ENCODE assay signal across 21 mouse cellular contexts in the genomic region with DNA sequence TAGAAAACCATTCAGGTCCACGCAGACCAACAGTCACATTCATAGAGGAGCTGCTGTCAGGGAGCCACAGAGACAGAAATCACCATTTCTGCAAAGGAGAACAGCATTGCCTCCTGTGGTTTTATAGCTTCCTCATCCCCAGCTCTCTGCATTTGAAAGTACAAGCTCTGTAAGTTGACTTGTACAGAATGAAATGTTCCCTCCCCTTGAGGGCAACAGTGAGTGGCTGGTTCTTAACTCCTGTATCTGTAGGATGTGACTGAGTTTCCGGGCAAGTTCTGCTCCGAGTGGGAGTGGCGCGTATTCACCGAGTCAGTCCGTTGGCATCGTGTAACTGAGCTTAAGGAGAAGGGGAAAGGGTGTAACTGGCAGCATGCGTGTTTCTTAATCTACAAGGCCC.
A peak's percentile ranks its signal among the peaks of the same experiment; 100 is the strongest.
DNase-seq lines count a peak whose midpoint lies in the region; ATAC-seq and TF ChIP-seq lines count a peak whose summit lies in the region.
"Had no signal": no experiment of that assay in that cellular context is flagged by ENCODE, and none has a peak within 500 bp of the region (broad histone marks: within the 10 kb centered on the region; RNA-seq: fewer than 3 reads in every experiment).

No protein-coding gene starts in this region.

- no peak overlapping the region for H3K4me3 ChIP-seq in lung, postnatal 0 days (ENCODE audit: low read depth, low read length)
- H3K4me3 ChIP-seq: forebrain, embryonic 15.5 days; hindbrain, embryonic 15.5 days; kidney, embryonic 15.5 days; midbrain, embryonic 15.5 days had no signal

- TF ChIP-seq CTCF in lung, postnatal 0 days (IDR thresholded peaks at IDR 0.05): no peak

- no peaks in the 10 kb centered on the region for H3K27me3 ChIP-seq in lung, postnatal 0 days (replicated peaks; ENCODE audit: insufficient read depth, low read length)
- H3K27me3 ChIP-seq: forebrain, embryonic 15.5 days; hindbrain, embryonic 15.5 days; kidney, embryonic 15.5 days; midbrain, embryonic 15.5 days had no signal

- H3K4me2 ChIP-seq in lung, postnatal 0 days (replicated peaks; ENCODE audit: low read depth, low read length): no peak overlapping the region
- H3K4me2 ChIP-seq: forebrain, embryonic 15.5 days; heart, embryonic 11.5 days; hindbrain, embryonic 15.5 days; kidney, embryonic 15.5 days; midbrain, embryonic 15.5 days had no signal

- DNase-seq in lung, postnatal 0 days (ENCODE audit: low spot score): peak; percentile 21
- no peak for DNase-seq in lung, postnatal 14 days
- DNase-seq in R1 (ENCODE audit: low read depth, low spot score): peak; percentile 83
- DNase-seq in monocyte, adult 2 months (ENCODE audit: low read depth in 1 of 2, low spot score in 2 of 2): peak; percentile 40 to 47
- DNase-seq in layer of hippocampus, adult 11-12 months (ENCODE audit: low spot score): no peak
- no peak for DNase-seq in left cerebral cortex, postnatal 25 days (ENCODE audit: low spot score in 2 of 2)
- no peak for DNase-seq in gastrocnemius, adult 18-20 months (ENCODE audit: low spot score)
- DNase-seq: adrenal gland, adult 2 months; cerebellum, adult 11-12 months; cerebellum, postnatal 14 days; embryo, embryonic 11 days; heart, postnatal 10 days; right cerebral cortex, postnatal 25 days had no signal

- H3K36me3 ChIP-seq in lung, postnatal 0 days (ENCODE audit: insufficient read depth, low read length): no peaks in the 10 kb centered on the region
- H3K36me3 ChIP-seq: forebrain, embryonic 15.5 days; hindbrain, embryonic 15.5 days; kidney, embryonic 15.5 days; midbrain, embryonic 15.5 days had no signal

- H3K4me1 ChIP-seq in lung, postnatal 0 days (ENCODE audit: insufficient read depth, low read depth, low read length): 0 out of 2 replicates have a peak, but pooled peaks cover 3% of the 10 kb centered on the region
- H3K4me1 ChIP-seq: hindbrain, embryonic 15.5 days; kidney, embryonic 15.5 days; midbrain, embryonic 15.5 days had no signal

- no peak overlapping the region for H3K9ac ChIP-seq in lung, postnatal 0 days (replicated peaks; ENCODE audit: low read depth)
- H3K9ac ChIP-seq: forebrain, embryonic 15.5 days; hindbrain, embryonic 15.5 days; kidney, embryonic 15.5 days; liver, embryonic 14.5 days; midbrain, embryonic 15.5 days had no signal

- TF ChIP-seq EP300 in lung, postnatal 0 days (IDR thresholded peaks at IDR 0.05): no peak

- 84% methylated on average over 9 of the region's 9 CpGs for WGBS in lung, postnatal 0 days

- H3K27ac ChIP-seq in lung, postnatal 0 days (ENCODE audit: low read length): no peak overlapping the region
- H3K27ac ChIP-seq: forebrain, embryonic 15.5 days; hindbrain, embryonic 15.5 days; kidney, embryonic 15.5 days; liver, embryonic 14.5 days; midbrain, embryonic 15.5 days had no signal

- no peaks in the 10 kb centered on the region for H3K9me3 ChIP-seq in lung, postnatal 0 days (ENCODE audit: low read length)
- H3K9me3 ChIP-seq: forebrain, embryonic 15.5 days; hindbrain, embryonic 15.5 days; kidney, embryonic 15.5 days; midbrain, embryonic 15.5 days had no signal

- ATAC-seq in lung, postnatal 0 days: no peak
- ATAC-seq in hematopoietic stem cell, adult 5-6 weeks (replicated peaks in 1 of 2; ENCODE audit: insufficient read depth in 1 of 2, low FRiP score in 2 of 2, low TSS enrichment in 1 of 2, low read depth in 1 of 2, poor library complexity in 2 of 2, severe bottlenecking in 2 of 2): peak; percentile 90 to 98
- ATAC-seq: forebrain, embryonic 15.5 days; intestine, postnatal 0 days; midbrain, embryonic 15.5 days had no signal

- intact Hi-C loops in left cerebral cortex, postnatal 25 days (cut with DNase I): no loop called here

Comparison
In these comparisons a context has a peak if more than half of its experiments do, and no peak if none do; other contexts are left out.
1. DNase-seq: peak in lung, postnatal 0 days (single experiment), R1 (single experiment) and monocyte, adult 2 months (2 of 2); none in lung, postnatal 14 days (single experiment), layer of hippocampus, adult 11-12 months (single experiment), left cerebral cortex, postnatal 25 days (0 of 2) and gastrocnemius, adult 18-20 months (single experiment).